Mouse (Mus musculus): ENCODE measurements around the gene Rpgr. TPM values are rescaled to one million over a fixed set of nuclear protein-coding genes. Genes with fewer than 3 reads are reported as not detected.

Rpgr gene
- 1 to 10 TPM; 3.8 to 4.0 TPM for polyA plus RNA-seq (2017; shearing (Covaris generic))

- peak; percentile 86 for ATAC-seq
Observed at GRCm38 (mm10) chrX:10216410-10216949, at the start of gene Rpgr. TSS of gene Rpgr (minus strand) at chrX:10216920.

GRCm38 (mm10) chrX:10258260-10258659, 41.5 kb upstream of the Rpgr start:
- ATAC-seq = no peak

GRCm38 (mm10) chrX:10257774-10258173, 41.1 kb upstream of the Rpgr start:
- no peak for ATAC-seq

GRCm38 (mm10) chrX:10251852-10252504, 35.3 kb upstream of the Rpgr start, which contains the start of gene Otc:
TSS of gene Otc (plus strand) at chrX:10252305.
- ATAC-seq = no peak

- ATAC-seq = no peak
Observed at GRCm38 (mm10) chrX:10251357-10251756, 34.6 kb upstream of the Rpgr start.

GRCm38 (mm10) chrX:10243916-10244315, 27.2 kb upstream of the Rpgr start:
- ATAC-seq = no peak

GRCm38 (mm10) chrX:10239515-10239914, 22.8 kb upstream of the Rpgr start:
- no peak for ATAC-seq

- no peak for ATAC-seq
Observed at GRCm38 (mm10) chrX:10234617-10235016, 17.9 kb upstream of the Rpgr start.

GRCm38 (mm10) chrX:10233051-10233450, 16.3 kb upstream of the Rpgr start:
- no peak for ATAC-seq

GRCm38 (mm10) chrX:10219281-10219680, 2.6 kb upstream of the Rpgr start:
- no peak for ATAC-seq

- ATAC-seq = peak; percentile 26
Observed at GRCm38 (mm10) chrX:10215972-10216371, 748 bp downstream of the Rpgr start.

- no peak for ATAC-seq
Observed at GRCm38 (mm10) chrX:10205937-10206336, 10.8 kb downstream of the Rpgr start.

- no peak for ATAC-seq
Observed at GRCm38 (mm10) chrX:10201289-10201688, 15.4 kb downstream of the Rpgr start.

- ATAC-seq = no peak
Observed at GRCm38 (mm10) chrX:10152390-10152789, 64.3 kb downstream of the Rpgr start.

- ATAC-seq = no peak
Observed at GRCm38 (mm10) chrX:10117065-10117719, 99.5 kb downstream of the Rpgr start, which contains the start of gene Srpx. TSS of gene Srpx (minus strand) at chrX:10117709.

GRCm38 (mm10) chrX:10115780-10116179, 100.9 kb downstream of the Rpgr start:
- no peak for ATAC-seq

- no peak for ATAC-seq
Observed at GRCm38 (mm10) chrX:10110736-10111135, 106.0 kb downstream of the Rpgr start.

- no peak for ATAC-seq
Observed at GRCm38 (mm10) chrX:10108558-10108957, 108.2 kb downstream of the Rpgr start.

- ATAC-seq = no peak
Observed at GRCm38 (mm10) chrX:10105475-10105874, 111.2 kb downstream of the Rpgr start.

GRCm38 (mm10) chrX:10102739-10103138, 114.0 kb downstream of the Rpgr start:
- no peak for ATAC-seq

GRCm38 (mm10) chrX:10095797-10096196, 120.9 kb downstream of the Rpgr start:
- no peak for ATAC-seq

- no peak for ATAC-seq
Observed at GRCm38 (mm10) chrX:10080385-10080784, 136.3 kb downstream of the Rpgr start.

- ATAC-seq = no peak
Observed at GRCm38 (mm10) chrX:10079981-10080380, 136.7 kb downstream of the Rpgr start.

GRCm38 (mm10) chrX:10073966-10074365, 142.8 kb downstream of the Rpgr start:
- no peak for ATAC-seq
